Mouse (Mus musculus): ENCODE measurements around the gene Clec4e. TPM values are rescaled to one million over a fixed set of nuclear protein-coding genes. Genes with fewer than 3 reads are reported as not detected.
A peak's percentile ranks its signal among the peaks of the same experiment; 100 is the strongest.

Gene Clec4e
- total and polyA plus RNA-seq, 3 experiments, result not detected

- H3K27ac ChIP-seq (ENCODE audit: insufficient read depth, low read depth), result no peak overlapping the region
- in situ Hi-C loops (cut with MboI; ENCODE audit: low pct_ligation_motif_present, low pct_unique_long_range_greater_than_20kb, low sequenced_read_pairs) (loop anchor here (10.0 kb wide), 1 partner anchor 364 kb away; no protein-coding TSS in a partner anchor), dilution Hi-C loops (cut with MboI; ENCODE audit: extremely low pct_ligation_motif_present, extremely low pct_unique_long_range_greater_than_20kb, low sequenced_read_pairs) (no loop called here)
- TF ChIP-seq SMC3 (IDR thresholded peaks at IDR 0.05; ENCODE audit: low read depth, low read length), result peak; percentile 16; the same call in 1 of the 2 replicates
- TF ChIP-seq CTCF (conservative IDR thresholded peaks at IDR 0.05 in 1 of 2, IDR thresholded peaks at IDR 0.05 in 1 of 2; ENCODE audit: low read depth in 2 of 2, low read length in 2 of 2), result peak in 1 of 2 experiments; percentile 40; a peak in 2 of 4 replicates
- no peak for TF ChIP-seq IRF4 (IDR thresholded peaks at IDR 0.05; ENCODE audit: low read depth, low read length)
- H3K9ac ChIP-seq (ENCODE audit: insufficient read depth, low read depth), result no peak overlapping the region
- H3K27me3 ChIP-seq (replicated peaks), result no peaks in the 10 kb centered on the region
- H3K4me2 ChIP-seq (ENCODE audit: insufficient read depth, low read depth, poor library complexity, severe bottlenecking), result no peak overlapping the region
- DNase-seq (ENCODE audit: extremely low read depth), result no peak
- H3K9me3 ChIP-seq (replicated peaks; ENCODE audit: low read length), result no peaks in the 10 kb centered on the region
- H3K4me1 ChIP-seq (ENCODE audit: control insufficient read depth in 1 of 2, insufficient read depth in 2 of 2), result peaks cover 0 to 2% of the 10 kb centered on the region in 2 experiments; a peak in 1 of 4 replicates
- H3K4me3 ChIP-seq (replicated peaks in 1 of 3; ENCODE audit: low read depth in 2 of 3, low read length in 2 of 3, poor library complexity in 1 of 3), result no peak overlapping the region
- H3K36me3 ChIP-seq (replicated peaks in 1 of 2; ENCODE audit: control insufficient read depth in 1 of 2, insufficient read depth in 1 of 2, low read length in 1 of 2), result no peaks in the 10 kb centered on the region
- H3K79me2 ChIP-seq (replicated peaks; ENCODE audit: control insufficient read depth, extremely low read depth, insufficient read depth, poor library complexity, severe bottlenecking), result no peaks in the 10 kb centered on the region
Observed at GRCm38 (mm10) chr6:123258946-123259345, 30.7 kb downstream of the Clec4e start.

DNA sequence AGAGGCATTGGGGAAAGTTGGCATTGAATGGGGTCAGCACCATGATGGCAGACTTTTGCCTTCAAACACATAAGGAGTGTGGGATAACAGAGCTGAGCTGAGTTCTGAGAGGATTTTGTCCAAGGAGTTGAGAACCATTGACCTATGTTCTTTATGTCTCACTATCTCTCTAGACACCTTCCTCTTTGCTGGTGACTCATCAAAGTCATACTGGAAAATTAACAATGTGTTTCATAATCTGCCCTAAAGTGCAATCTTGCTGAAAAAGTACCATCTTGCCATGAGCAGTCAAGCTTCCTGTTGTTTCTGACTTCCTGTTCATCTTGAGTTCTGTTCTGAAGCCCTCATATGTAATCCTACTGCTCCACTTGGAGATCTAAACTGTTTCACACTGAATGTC is 36.9 kb downstream of the Clec4e start:
- H3K27me3 ChIP-seq (replicated peaks), result no peaks in the 10 kb centered on the region
- dilution Hi-C loops (cut with MboI; ENCODE audit: extremely low pct_ligation_motif_present, extremely low pct_unique_long_range_greater_than_20kb, low sequenced_read_pairs), result no loop called here
- H3K27ac ChIP-seq (ENCODE audit: insufficient read depth, low read depth), result no peak overlapping the region
- no peak for TF ChIP-seq MEF2A (IDR thresholded peaks at IDR 0.05; ENCODE audit: borderline replicate concordance, low read depth, low read length)
- no peak for TF ChIP-seq ZMIZ1 (IDR thresholded peaks at IDR 0.05; ENCODE audit: low read depth, low read length)
- no peak for TF ChIP-seq ETS1 (conservative IDR thresholded peaks at IDR 0.05; ENCODE audit: low read depth, low read length)
- TF ChIP-seq TBP (conservative IDR thresholded peaks at IDR 0.05; ENCODE audit: low read depth, low read length), result no peak
- no peak for TF ChIP-seq MYC (IDR thresholded peaks at IDR 0.05; ENCODE audit: low read depth, low read length)
- no peak for TF ChIP-seq RAD21 (IDR thresholded peaks at IDR 0.05; ENCODE audit: low read depth, low read length)
- TF ChIP-seq MAZ (IDR thresholded peaks at IDR 0.05; ENCODE audit: low read depth, low read length), result no peak
- TF ChIP-seq ELF1 (IDR thresholded peaks at IDR 0.05; ENCODE audit: low read depth, low read length), result no peak
- TF ChIP-seq CHD1 (IDR thresholded peaks at IDR 0.05; ENCODE audit: low read depth, low read length), result no peak
- TF ChIP-seq NRF1 (IDR thresholded peaks at IDR 0.05; ENCODE audit: low read depth, low read length), result no peak
- TF ChIP-seq PAX5 (IDR thresholded peaks at IDR 0.05; ENCODE audit: low read length), result no peak
- TF ChIP-seq NELFE (IDR thresholded peaks at IDR 0.05; ENCODE audit: low read depth, low read length), result no peak
- no peak for TF ChIP-seq USF1 (IDR thresholded peaks at IDR 0.05; ENCODE audit: low read depth, low read length)
- TF ChIP-seq HCFC1 (IDR thresholded peaks at IDR 0.05; ENCODE audit: low read depth, low read length), result no peak
- no peak for TF ChIP-seq ZC3H11A (IDR thresholded peaks at IDR 0.05; ENCODE audit: low read depth, low read length)
- no peak for TF ChIP-seq IRF4 (IDR thresholded peaks at IDR 0.05; ENCODE audit: low read depth, low read length)
- no peak for TF ChIP-seq JUND (conservative IDR thresholded peaks at IDR 0.05; ENCODE audit: low read depth, low read length)
- no peak overlapping the region for H3K4me3 ChIP-seq (replicated peaks in 1 of 3; ENCODE audit: low read depth in 2 of 3, low read length in 2 of 3, poor library complexity in 1 of 3)
- no peak overlapping the region for H3K4me2 ChIP-seq (ENCODE audit: insufficient read depth, low read depth, poor library complexity, severe bottlenecking)
- no peaks in the 10 kb centered on the region for H3K4me1 ChIP-seq (ENCODE audit: control insufficient read depth in 1 of 2, insufficient read depth in 2 of 2)
- DNase-seq (ENCODE audit: extremely low read depth), result no peak
- in situ Hi-C loops (cut with MboI; ENCODE audit: low pct_ligation_motif_present, low pct_unique_long_range_greater_than_20kb, low sequenced_read_pairs), result loop anchor here (10.0 kb wide), 1 partner anchor 358 kb away; no protein-coding TSS in a partner anchor
- no peaks in the 10 kb centered on the region for H3K79me2 ChIP-seq (replicated peaks; ENCODE audit: control insufficient read depth, extremely low read depth, insufficient read depth, poor library complexity, severe bottlenecking)
- no peak overlapping the region for H3K9ac ChIP-seq (ENCODE audit: insufficient read depth, low read depth)
- H3K9me3 ChIP-seq (replicated peaks; ENCODE audit: low read length), result no peaks in the 10 kb centered on the region
- H3K36me3 ChIP-seq (replicated peaks in 1 of 2; ENCODE audit: control insufficient read depth in 1 of 2, insufficient read depth in 1 of 2, low read length in 1 of 2), result no peaks in the 10 kb centered on the region
